Comparison of ENCODE assay signal across 16 mouse cellular contexts in genomic region chr13:108809191-108809590, GRCm38 (mm10).
"Had no signal": no experiment of that assay in that cellular context is flagged by ENCODE, and none has a peak within 500 bp of the region (broad histone marks: within the 10 kb centered on the region; RNA-seq: fewer than 3 reads in every experiment).

No protein-coding gene starts in this region.

- H3K36me3 ChIP-seq: neural tube, embryonic 13.5 days; neural tube, embryonic 15.5 days; stomach, embryonic 15.5 days had no signal

- H3K4me2 ChIP-seq: neural tube, embryonic 13.5 days; neural tube, embryonic 15.5 days; stomach, embryonic 15.5 days had no signal

- DNase-seq: retina, postnatal 1 day; right cerebral cortex, adult 18-20 months; right cerebral cortex, postnatal 14 days; right cerebral cortex, postnatal 25 days; right cerebral cortex, postnatal 4 days; spleen, adult 18-20 months; thymus, adult 18-20 months; thymus, adult 2 months; thymus, postnatal 14 days; thymus, postnatal 25 days; thymus, postnatal 36 days; thymus, postnatal 4 days had no signal

- H3K27ac ChIP-seq: neural tube, embryonic 13.5 days; neural tube, embryonic 15.5 days; stomach, embryonic 15.5 days; stomach, postnatal 0 days had no signal

- H3K4me3 ChIP-seq: neural tube, embryonic 13.5 days; neural tube, embryonic 15.5 days; stomach, embryonic 15.5 days had no signal

- H3K9ac ChIP-seq: neural tube, embryonic 13.5 days; neural tube, embryonic 15.5 days; stomach, embryonic 15.5 days had no signal

- H3K4me1 ChIP-seq: neural tube, embryonic 13.5 days; neural tube, embryonic 15.5 days; stomach, embryonic 15.5 days had no signal

- H3K27me3 ChIP-seq: neural tube, embryonic 13.5 days; neural tube, embryonic 15.5 days; stomach, embryonic 15.5 days had no signal

- H3K9me3 ChIP-seq: neural tube, embryonic 13.5 days; neural tube, embryonic 15.5 days; stomach, embryonic 15.5 days had no signal
